Mouse (Mus musculus): ENCODE results near the gene Polr1e. TPM values are rescaled to one million over a fixed set of nuclear protein-coding genes. Genes with fewer than 3 reads are reported as not detected.
"Not testable (repeated sequence)": the region's sequence is repeated elsewhere in the genome, so short reads cannot be mapped to it uniquely, and the experiment has no call there.

Gene Polr1e
- polyA plus RNA-seq, 1 experiment from 2014 or later = 36.7 TPM

DNA sequence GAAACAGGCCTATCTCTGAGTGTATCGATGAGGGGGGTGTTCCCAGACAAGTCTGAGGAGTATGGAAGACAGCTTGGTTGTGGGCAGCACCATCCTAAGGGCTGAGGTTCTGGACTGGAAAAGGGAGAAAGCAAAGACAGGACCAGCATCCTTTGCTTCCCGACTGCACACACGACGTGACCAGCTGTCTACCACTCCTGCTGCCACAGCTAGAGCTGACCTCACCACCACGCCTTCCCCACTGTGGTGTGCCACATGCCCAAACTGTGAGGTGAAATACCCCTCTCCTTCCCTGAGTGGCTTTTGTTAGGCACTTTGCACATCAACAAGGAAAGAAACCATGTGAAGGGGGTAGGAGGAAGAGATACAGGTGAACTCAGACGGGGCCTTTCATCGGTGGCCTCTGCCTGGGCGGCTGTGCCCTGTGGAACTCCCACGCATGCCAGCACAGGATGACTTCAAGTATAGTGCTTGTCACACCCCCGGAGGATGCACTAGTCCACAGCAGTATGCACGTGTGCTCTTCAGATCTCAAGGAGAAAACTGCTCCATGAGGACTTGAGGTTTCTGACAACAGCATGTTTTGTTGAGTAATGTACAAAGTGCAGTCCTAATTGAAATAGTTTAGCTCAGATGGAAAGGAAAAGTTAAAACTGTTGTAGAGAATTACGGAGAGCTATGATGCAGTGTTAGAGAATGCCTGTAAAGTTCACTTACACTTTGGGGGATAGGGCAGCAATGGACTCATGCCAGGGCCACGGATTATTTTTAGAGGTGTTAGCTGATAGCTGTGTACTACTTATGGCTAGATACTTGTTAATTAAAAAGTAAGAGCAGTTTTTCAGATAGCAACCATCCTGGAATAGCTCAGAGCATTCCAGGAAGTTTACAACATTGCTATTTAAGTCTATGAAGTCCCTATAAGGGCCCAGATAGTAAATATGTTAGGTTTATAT lies 19.4 kb downstream of the Polr1e start:
- H3K36me3 ChIP-seq = peaks cover 47% of the 10 kb centered on the region

DNA sequence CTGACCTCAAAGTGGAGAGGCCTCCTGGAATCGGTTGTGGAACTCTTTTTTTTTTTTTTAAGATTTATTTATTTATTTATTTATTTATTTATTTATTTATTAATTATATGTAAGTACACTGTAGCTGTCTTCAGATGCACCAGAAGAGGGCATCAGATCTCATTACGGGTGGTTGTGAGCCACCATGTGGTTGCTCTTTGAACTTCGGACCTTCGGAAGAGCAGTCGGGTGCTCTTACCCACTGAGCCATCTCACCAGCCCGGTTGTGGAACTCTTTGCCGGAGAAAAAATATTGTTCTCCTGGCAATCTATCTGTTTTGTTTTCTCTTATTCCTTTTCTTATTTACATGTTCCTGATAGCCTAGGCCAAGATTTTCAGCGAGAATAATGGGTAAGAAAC lies 20.5 kb downstream of the Polr1e start:
- H3K36me3 ChIP-seq = peaks cover 54% of the 10 kb centered on the region
- not testable (repeated sequence) for H3K4me1 ChIP-seq (replicated peaks); H3K9me3 ChIP-seq; ATAC-seq (ENCODE audit: low FRiP score, low read depth); H3K27me3 ChIP-seq; H3K27ac ChIP-seq (replicated peaks); H3K4me3 ChIP-seq; H3K4me2 ChIP-seq; H3K9ac ChIP-seq
- 59% methylated on average over 8 of the region's 8 CpGs for WGBS

More for the DNA sequence above, 19.4 kb downstream of the Polr1e start:
- H3K4me1 ChIP-seq (replicated peaks) = no peaks in the 10 kb centered on the region
- no peak overlapping the region for H3K9ac ChIP-seq
- ATAC-seq (ENCODE audit: low FRiP score, low read depth) = no peak
- 93% methylated on average over 13 of the region's 13 CpGs for WGBS
- no peak overlapping the region for H3K4me3 ChIP-seq
- no peaks in the 10 kb centered on the region for H3K9me3 ChIP-seq
- H3K27ac ChIP-seq (replicated peaks) = no peak overlapping the region
- H3K27me3 ChIP-seq = no peaks in the 10 kb centered on the region
- no peak overlapping the region for H3K4me2 ChIP-seq

GRCm38 (mm10) chr4:45039546-45039945 lies 21.2 kb downstream of the Polr1e start:
- not testable (repeated sequence) for H3K9ac ChIP-seq; H3K27me3 ChIP-seq; ATAC-seq (ENCODE audit: low FRiP score, low read depth); H3K27ac ChIP-seq (replicated peaks); H3K9me3 ChIP-seq; H3K4me3 ChIP-seq; H3K4me1 ChIP-seq (replicated peaks); H3K4me2 ChIP-seq
- 91% methylated on average over 7 of the region's 7 CpGs for WGBS
- H3K36me3 ChIP-seq = peaks cover 48% of the 10 kb centered on the region

DNA sequence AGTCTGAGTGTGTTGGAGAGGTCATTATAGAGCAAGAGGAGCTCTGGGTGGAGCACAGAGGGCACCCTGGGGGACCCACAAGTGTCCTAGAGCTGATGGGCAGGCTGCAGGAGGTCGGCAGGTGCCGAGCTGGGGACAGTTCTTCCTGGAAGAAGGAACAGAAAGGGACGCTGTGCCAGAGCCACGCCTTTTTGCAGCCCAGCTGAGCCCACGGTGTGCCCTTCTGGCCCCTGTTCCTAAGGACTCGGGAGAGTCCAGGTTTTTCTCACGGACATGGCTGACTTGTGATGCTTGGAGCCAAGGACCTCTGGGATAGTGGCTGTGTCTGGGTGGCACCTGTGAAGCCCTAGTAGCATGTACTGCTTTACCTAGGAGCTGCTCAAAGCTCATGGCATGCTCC lies 22.4 kb downstream of the Polr1e start:
- Histone ChIP-seq H3K9me3 (no peaks in the 10 kb centered on the region), H3K36me3 (peaks cover 49% of the 10 kb centered on the region)
- ATAC-seq (ENCODE audit: low FRiP score, low read depth) = no peak

GRCm38 (mm10) chr4:45046679-45047078 lies 28.3 kb downstream of the Polr1e start:
- WGBS = 93% methylated on average over 5 of the region's 5 CpGs
- peaks cover 33% of the 10 kb centered on the region for H3K36me3 ChIP-seq

More for the DNA sequence above, 22.4 kb downstream of the Polr1e start:
- WGBS = 85% methylated on average over 7 of the region's 7 CpGs
- H3K27ac ChIP-seq (replicated peaks) = no peak overlapping the region
- H3K4me3 ChIP-seq = no peak overlapping the region
- no peak overlapping the region for H3K9ac ChIP-seq
- no peaks in the 10 kb centered on the region for H3K4me1 ChIP-seq (replicated peaks)
- no peaks in the 10 kb centered on the region for H3K27me3 ChIP-seq
- H3K4me2 ChIP-seq = no peak overlapping the region

GRCm38 (mm10) chr4:45047286-45047887 lies 29.0 kb downstream of the Polr1e start:
- Histone ChIP-seq H3K27ac (replicated peaks) (peak overlapping the region; percentile 36; the same call in 1 of the 2 replicates), H3K9me3 (no peaks in the 10 kb centered on the region), H3K36me3 (peaks cover 32% of the 10 kb centered on the region), H3K9ac (no peak overlapping the region), H3K4me1 (replicated peaks) (no peaks in the 10 kb centered on the region), H3K4me2 (no peak overlapping the region), H3K27me3 (no peaks in the 10 kb centered on the region), H3K4me3 (no peak overlapping the region)
- 82% methylated on average over 9 of the region's 9 CpGs for WGBS
- no peak for ATAC-seq (ENCODE audit: low FRiP score, low read depth)

More at GRCm38 (mm10) chr4:45046679-45047078, 28.3 kb downstream of the Polr1e start:
- H3K4me1 ChIP-seq (replicated peaks) = no peaks in the 10 kb centered on the region
- H3K27me3 ChIP-seq = no peaks in the 10 kb centered on the region
- H3K27ac ChIP-seq (replicated peaks) = no peak overlapping the region
- H3K4me3 ChIP-seq = no peak overlapping the region
- no peak overlapping the region for H3K9ac ChIP-seq
- ATAC-seq (ENCODE audit: low FRiP score, low read depth) = no peak
- no peaks in the 10 kb centered on the region for H3K9me3 ChIP-seq
- H3K4me2 ChIP-seq = no peak overlapping the region

- Histone ChIP-seq H3K36me3 (peaks cover 28% of the 10 kb centered on the region), H3K27me3 (no peaks in the 10 kb centered on the region), H3K4me2 (no peak overlapping the region), H3K4me1 (replicated peaks) (no peaks in the 10 kb centered on the region), H3K4me3 (no peak overlapping the region), H3K9me3 (no peaks in the 10 kb centered on the region), H3K9ac (no peak overlapping the region), H3K27ac (replicated peaks) (peak overlapping the region; percentile 36; the same call in 1 of the 2 replicates)
- ATAC-seq (ENCODE audit: low FRiP score, low read depth) = no peak
- WGBS = 72% methylated on average over 9 of the region's 9 CpGs
These were observed 29.6 kb downstream of the Polr1e start for GRCm38 (mm10) chr4:45047956-45048355.

DNA sequence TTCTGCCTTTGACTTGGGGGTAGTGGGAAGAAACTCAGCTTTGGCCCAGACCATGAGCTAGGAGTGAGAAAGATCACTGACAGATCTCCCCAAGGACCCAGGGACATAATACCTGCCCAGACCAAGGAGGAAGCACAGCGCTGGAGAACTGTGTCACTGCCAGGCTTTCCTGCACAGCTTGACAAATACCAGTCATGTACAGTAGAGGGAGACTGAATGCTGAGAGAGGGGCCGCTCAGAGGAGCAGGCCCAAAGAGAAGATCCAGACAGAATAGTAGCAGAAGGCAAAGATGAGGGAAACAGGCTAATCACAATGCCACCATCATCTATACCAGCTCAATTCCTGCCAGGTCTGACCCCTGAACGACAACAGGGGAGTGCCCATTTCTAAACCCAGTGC lies 36.5 kb downstream of the Polr1e start:
- H3K4me1 ChIP-seq (replicated peaks) = no peaks in the 10 kb centered on the region
- no peak overlapping the region for H3K27ac ChIP-seq (replicated peaks)
- no peak overlapping the region for H3K4me2 ChIP-seq
- no peak overlapping the region for H3K9ac ChIP-seq
- H3K9me3 ChIP-seq = no peaks in the 10 kb centered on the region
- ATAC-seq (ENCODE audit: low FRiP score, low read depth) = peak; percentile 56; the same call in 1 of the 2 replicates
- no peak overlapping the region for H3K4me3 ChIP-seq
- peaks cover 33% of the 10 kb centered on the region for H3K36me3 ChIP-seq
- 58% methylated on average over 3 of the region's 3 CpGs for WGBS
- H3K27me3 ChIP-seq = no peaks in the 10 kb centered on the region

DNA sequence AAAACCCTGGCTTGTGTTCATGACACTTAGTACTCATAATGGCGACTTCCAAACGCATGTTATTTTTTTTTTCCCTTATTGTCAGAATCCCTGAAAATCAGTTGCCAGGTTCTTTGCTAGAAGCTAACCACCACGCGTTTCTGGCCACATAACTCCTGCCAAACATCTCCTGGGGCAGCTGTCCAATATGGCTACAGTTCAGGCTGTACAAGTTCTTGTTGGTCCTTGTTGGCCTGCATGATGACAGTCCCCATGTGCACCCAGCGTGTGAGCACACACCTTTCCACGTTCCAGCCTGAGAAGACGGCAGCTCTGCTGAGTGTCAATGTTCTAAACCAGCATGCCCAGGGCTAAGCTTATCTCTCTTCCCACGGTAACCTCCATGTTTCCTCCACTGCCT lies 37.1 kb downstream of the Polr1e start:
- no peaks in the 10 kb centered on the region for H3K9me3 ChIP-seq
- 85% methylated on average over 8 of the region's 8 CpGs for WGBS
- H3K4me1 ChIP-seq (replicated peaks) = no peaks in the 10 kb centered on the region
- no peak overlapping the region for H3K27ac ChIP-seq (replicated peaks)
- H3K36me3 ChIP-seq = peaks cover 38% of the 10 kb centered on the region
- H3K27me3 ChIP-seq = no peaks in the 10 kb centered on the region
- no peak overlapping the region for H3K4me3 ChIP-seq
- no peak overlapping the region for H3K4me2 ChIP-seq
- H3K9ac ChIP-seq = no peak overlapping the region
- ATAC-seq (ENCODE audit: low FRiP score, low read depth) = no peak

GRCm38 (mm10) chr4:45063836-45064235 lies 45.5 kb downstream of the Polr1e start:
- WGBS = 92% methylated on average over 1 of the region's 1 CpGs
- not testable (repeated sequence) for H3K9me3 ChIP-seq; H3K9ac ChIP-seq; H3K4me3 ChIP-seq; H3K4me2 ChIP-seq; H3K4me1 ChIP-seq (replicated peaks); H3K27ac ChIP-seq (replicated peaks); ATAC-seq (ENCODE audit: low FRiP score, low read depth); H3K27me3 ChIP-seq
- peaks cover 21% of the 10 kb centered on the region for H3K36me3 ChIP-seq

DNA sequence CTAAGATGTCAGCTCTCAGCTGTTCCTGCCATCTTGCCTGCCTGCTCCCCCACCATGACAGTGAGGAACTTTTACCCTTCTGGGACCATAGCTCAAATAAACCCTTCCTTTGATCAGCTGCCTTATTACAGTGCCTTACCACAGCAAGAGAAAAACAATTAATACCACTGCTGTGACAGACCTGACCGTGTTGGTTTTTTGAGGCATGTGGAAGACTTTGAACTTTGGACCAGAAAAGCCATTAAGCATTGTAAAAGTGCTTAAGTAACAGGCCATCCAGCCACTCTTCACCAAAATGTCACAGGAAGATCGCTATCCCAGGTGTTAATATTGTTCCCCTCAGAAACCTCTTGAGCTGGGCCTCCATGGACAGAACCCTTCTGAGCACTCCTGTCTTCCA lies 46.2 kb downstream of the Polr1e start:
- Histone ChIP-seq H3K4me3 (no peak overlapping the region), H3K4me2 (no peak overlapping the region), H3K4me1 (replicated peaks) (peaks cover 8% of the 10 kb centered on the region), H3K36me3 (peaks cover 19% of the 10 kb centered on the region), H3K27me3 (no peaks in the 10 kb centered on the region), H3K9me3 (no peaks in the 10 kb centered on the region), H3K27ac (replicated peaks) (no peak overlapping the region), H3K9ac (no peak overlapping the region)
- WGBS = 89% methylated on average over 2 of the region's 2 CpGs
- ATAC-seq (ENCODE audit: low FRiP score, low read depth) = no peak

GRCm38 (mm10) chr4:45066036-45066730 lies 47.8 kb downstream of the Polr1e start:
- Histone ChIP-seq H3K4me1 (replicated peaks) (peaks cover 9% of the 10 kb centered on the region), H3K9me3 (no peaks in the 10 kb centered on the region), H3K4me2 (no peak overlapping the region), H3K9ac (no peak overlapping the region), H3K4me3 (no peak overlapping the region), H3K27ac (replicated peaks) (no peak overlapping the region), H3K27me3 (no peaks in the 10 kb centered on the region), H3K36me3 (peaks cover 8% of the 10 kb centered on the region)
- WGBS = 57% methylated on average over 2 of the region's 2 CpGs
- ATAC-seq (ENCODE audit: low FRiP score, low read depth) = no peak

Measured in hindbrain, embryonic 15.5 days (tissue).